Mouse (Mus musculus) erythroblast, embryonic 14.5 days (primary cell): Measurements from ENCODE around the gene Cbarp.

ENCODE experiments used
- GATA1 ChIP-seq: IDR thresholded peaks from 2 replicates; pipeline ENCODE4 v1.6.1; 2012; ENCODE audit warnings: low read length, inconsistent platforms, mixed read lengths
- TAL1 ChIP-seq: IDR thresholded peaks from 3 replicates; pipeline ENCODE4 v1.6.1; 2012; ENCODE audit warnings: low read length, inconsistent platforms, mixed read lengths

DNA sequence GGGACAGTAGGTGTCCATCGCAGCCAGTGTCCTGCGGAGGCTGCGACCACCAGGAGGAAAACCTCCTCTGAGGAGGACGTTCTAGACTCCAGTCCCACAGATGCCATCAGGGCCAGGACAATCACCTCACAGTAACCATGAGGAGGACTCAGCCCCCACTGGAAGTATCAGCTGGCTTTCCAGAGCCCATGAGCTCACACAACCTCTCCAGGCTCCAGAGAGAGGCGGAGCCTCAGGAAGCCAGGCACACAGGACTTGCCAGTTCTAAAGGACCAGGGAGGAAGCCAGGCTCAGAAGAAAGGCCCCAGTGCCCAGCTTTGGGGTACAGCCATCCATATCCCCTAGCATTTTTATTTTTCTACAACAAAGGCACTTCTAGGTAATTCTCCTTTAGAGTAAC lies 45.1 kb downstream of the Cbarp start:
- TF ChIP-seq TAL1 = no peak
- TF ChIP-seq GATA1 = no peak
